Mouse (Mus musculus) heart, embryonic 14.5 days (tissue): ENCODE results near the gene Adtrp. TPM values are rescaled to one million over a fixed set of nuclear protein-coding genes. Genes with fewer than 3 reads are reported as not detected.

Experiments
- ATAC-seq: fragments of 200-750 bp; cut with Nextera tagmentation; 2 replicates; pipeline ENCODE4 v1.8.0; 2017; ENCODE audit warnings: low read depth, moderate TSS enrichment; ENCODE audit not compliant: insufficient number of reproducible peaks, insufficient read depth, low FRiP score
- H3K27ac ChIP-seq, 2 experiments: fragments of 200-500 bp in 1 of 2; fragments of 300-500 bp in 1 of 2; sonication (generic) in 1 of 2; replicated peaks in 1 of 2; 2 replicates each; pipeline ENCODE4 v1.5.1; 2012 to 2014; ENCODE audit warnings: low read depth in 2 of 2, low read length in 2 of 2, control low read depth in 1 of 2, mild to moderate bottlenecking in 1 of 2, mixed read lengths in 1 of 2; ENCODE audit not compliant: control insufficient read depth in 1 of 2, insufficient read depth in 1 of 2
- H3K27me3 ChIP-seq: fragments of 300-500 bp; sonication (generic); 2 replicates; pipeline ENCODE4 v1.6.1; 2014; ENCODE audit warnings: mild to moderate bottlenecking, low read length, control low read depth; ENCODE audit not compliant: control insufficient read depth, insufficient read depth
- H3K36me3 ChIP-seq: fragments of 300-500 bp; sonication (generic); 2 replicates; pipeline ENCODE4 v1.6.1; 2014; ENCODE audit warnings: mild to moderate bottlenecking, control low read depth, low read length, mixed read lengths; ENCODE audit not compliant: control insufficient read depth, insufficient read depth
- H3K4me1 ChIP-seq, 2 experiments: fragments of 200-500 bp in 1 of 2; fragments of 300-500 bp in 1 of 2; sonication (generic) in 1 of 2; 2 replicates each; pipeline ENCODE4 v1.6.1; 2012 to 2014; ENCODE audit warnings: low read length in 2 of 2, control low read depth in 1 of 2, mixed read lengths in 1 of 2; ENCODE audit not compliant: control insufficient read depth in 2 of 2, insufficient read depth in 2 of 2
- H3K4me2 ChIP-seq: fragments of 300-500 bp; sonication (generic); 2 replicates; pipeline ENCODE4 v1.6.1; 2014; ENCODE audit warnings: mild to moderate bottlenecking, low read length
- H3K4me3 ChIP-seq, 2 experiments: fragments of 200-500 bp in 1 of 2; fragments of 300-500 bp in 1 of 2; sonication (generic) in 1 of 2; 2 replicates each; pipeline ENCODE4 v1.5.1; 2012 to 2014; ENCODE audit warnings: low read length in 2 of 2, mild to moderate bottlenecking in 2 of 2, control low read depth in 1 of 2, low read depth in 1 of 2, moderate library complexity in 1 of 2; ENCODE audit not compliant: control insufficient read depth in 1 of 2, insufficient read depth in 1 of 2
- H3K9ac ChIP-seq: fragments of 300-500 bp; sonication (generic); 2 replicates; pipeline ENCODE4 v1.6.1; 2014; ENCODE audit warnings: mild to moderate bottlenecking, low read length
- H3K9me3 ChIP-seq: fragments of 300-500 bp; sonication (generic); 2 replicates; pipeline ENCODE4 v1.6.1; 2016; ENCODE audit warnings: low read length, control low read depth; ENCODE audit not compliant: control insufficient read depth
- WGBS: fragments of 180-500 bp; shearing (Covaris S2); extraction: QIAGEN DNeasy Blood & Tissue Kit; methylation state at CpG from one replicate; pipeline ENCODE4 v1.1.7; 2014; 5-methylcytosine and 5-hydroxymethylcytosine counted together
- polyA plus RNA-seq: library from polyadenylated mRNA; unstranded; fragments of >200 nt; fragmentation: Nextera tagmentation; extraction: Ambion mirVana; gene quantifications from 2 replicates; pipeline ENCODE4 v1.2.1, GENCODE M21; 2014

Adtrp gene
- polyA plus RNA-seq, 1 experiment from 2014 or later, result not detected

DNA sequence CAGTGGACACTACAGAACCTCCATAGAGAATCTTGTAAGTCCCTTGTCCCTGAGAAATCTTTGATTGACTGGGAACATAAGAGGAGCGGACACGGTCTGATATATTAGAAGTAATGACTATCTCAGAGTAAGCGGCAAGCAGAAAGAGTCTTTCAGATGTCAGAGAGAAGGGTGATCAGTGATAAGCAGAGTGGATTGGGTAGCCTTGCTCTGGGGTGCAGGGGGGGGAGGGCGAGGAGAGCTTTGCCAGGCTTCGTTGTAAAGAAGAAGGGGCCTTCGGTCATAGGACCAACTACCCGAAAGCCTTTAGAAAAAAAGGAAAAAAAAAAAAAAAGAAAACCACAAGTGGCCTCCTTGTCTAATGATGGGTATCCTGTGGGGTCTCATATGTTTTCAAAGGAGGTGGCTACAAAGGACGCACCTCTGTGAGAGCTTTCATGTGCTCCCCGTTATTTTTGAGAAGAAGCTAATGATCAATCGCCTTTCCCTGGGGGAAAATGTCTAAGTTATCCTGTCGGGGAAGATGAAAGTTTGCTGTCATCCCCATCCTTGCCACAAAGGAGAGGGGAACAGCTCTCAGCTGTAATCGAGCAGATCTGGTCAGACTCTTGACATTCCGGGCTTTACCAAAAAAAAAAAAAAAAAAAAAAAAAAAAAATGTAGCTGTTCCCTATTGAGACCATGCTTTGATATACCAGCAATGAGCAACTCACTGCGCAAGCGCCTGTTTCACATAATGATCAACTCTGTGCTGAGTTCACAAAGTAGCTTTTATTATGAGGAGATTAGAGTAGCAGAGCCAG lies 13.3 kb upstream of the Adtrp start:
- no peak overlapping the region for H3K4me3 ChIP-seq
- H3K36me3 ChIP-seq, result no peaks in the 10 kb centered on the region
- H3K27ac ChIP-seq, result no peak overlapping the region
- no peak for ATAC-seq
- peaks cover 0 to 2% of the 10 kb centered on the region in 2 experiments; a peak in 2 of 4 replicates for H3K4me1 ChIP-seq
- no peak overlapping the region for H3K4me2 ChIP-seq
- H3K9ac ChIP-seq, result no peak overlapping the region
- WGBS, result 80% methylated on average over 15 of the region's 15 CpGs
- no peaks in the 10 kb centered on the region for H3K27me3 ChIP-seq
- H3K9me3 ChIP-seq, result no peaks in the 10 kb centered on the region

DNA sequence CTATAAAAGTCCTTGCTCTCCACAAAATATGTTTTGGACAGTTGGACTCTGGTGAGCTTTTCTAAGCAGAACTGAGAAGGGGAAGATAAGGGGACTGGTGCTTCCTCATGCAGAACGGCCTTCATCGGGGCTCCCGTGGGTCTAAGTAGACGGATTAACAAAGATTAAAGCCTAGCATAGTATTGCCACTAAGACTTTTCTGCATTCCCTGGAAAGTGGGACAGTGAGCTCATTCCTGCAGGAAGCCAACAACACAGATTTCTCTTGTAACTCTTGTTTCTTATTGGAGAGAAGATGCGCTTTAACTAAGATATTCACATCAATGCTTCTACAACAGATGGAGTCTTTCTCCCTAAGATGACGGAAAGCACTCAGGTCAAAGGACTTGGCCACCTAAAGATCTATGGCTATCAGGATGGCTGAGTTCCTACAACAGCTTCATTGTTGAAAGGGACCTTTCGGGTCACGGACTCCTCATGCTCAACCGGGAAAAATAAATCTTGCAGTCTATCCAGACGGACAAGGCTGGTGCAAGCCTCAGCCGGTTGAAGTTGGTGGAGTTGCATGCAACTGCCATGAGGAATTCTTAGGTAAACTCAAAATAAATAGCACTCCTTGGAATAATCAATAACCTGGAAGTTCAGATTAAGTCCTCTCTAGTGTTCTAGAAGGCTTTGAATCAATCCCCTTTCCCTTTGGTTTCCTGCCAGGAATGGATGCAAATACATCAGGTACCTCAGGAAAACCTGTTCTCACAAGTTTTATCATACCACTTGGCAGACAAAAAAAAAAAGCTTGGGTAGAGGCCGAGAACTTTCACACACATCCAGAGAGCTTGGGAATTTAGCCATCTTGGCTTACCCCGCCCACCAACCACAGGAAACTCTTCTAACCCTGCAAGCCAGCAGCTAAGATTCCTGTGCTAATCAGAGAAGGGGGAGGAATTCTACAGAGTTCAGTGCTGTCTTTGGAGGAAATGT lies 8.0 kb upstream of the Adtrp start:
- Histone ChIP-seq H3K4me1 (no peaks in the 10 kb centered on the region), H3K4me2 (no peak overlapping the region), H3K36me3 (no peaks in the 10 kb centered on the region), H3K4me3 (no peak overlapping the region), H3K27ac (no peak overlapping the region), H3K9me3 (no peaks in the 10 kb centered on the region), H3K9ac (no peak overlapping the region), H3K27me3 (no peaks in the 10 kb centered on the region)
- 75% methylated on average over 13 of the region's 13 CpGs for WGBS
- ATAC-seq, result no peak

GRCm38 (mm10) chr13:41850727-41851378 lies 3.4 kb upstream of the Adtrp start:
- H3K4me2 ChIP-seq, result no peak overlapping the region

DNA sequence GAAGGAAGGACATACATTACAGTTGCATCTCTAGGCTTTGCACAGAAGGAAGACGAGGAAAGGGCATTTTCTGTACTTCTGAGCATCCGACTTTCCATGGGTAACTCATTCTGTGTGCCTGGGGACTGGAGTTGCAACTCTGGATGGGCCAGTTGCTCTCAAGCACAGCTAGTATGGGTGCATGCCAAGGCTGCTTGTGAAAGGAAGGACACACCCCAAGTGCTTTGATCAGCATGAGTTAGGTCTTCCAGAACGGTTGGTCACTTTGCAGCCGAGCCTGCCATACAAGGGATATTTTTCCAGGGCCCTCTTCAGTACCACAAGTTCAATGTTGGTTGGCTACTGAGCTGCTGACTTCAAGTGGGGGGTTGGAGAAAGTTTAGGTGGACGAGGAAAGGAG lies 968 bp downstream of the Adtrp start:
- H3K27ac ChIP-seq, result no peak overlapping the region
- H3K4me3 ChIP-seq, result no peak overlapping the region
- H3K4me2 ChIP-seq, result no peak overlapping the region
- H3K9me3 ChIP-seq, result no peaks in the 10 kb centered on the region
- H3K9ac ChIP-seq, result no peak overlapping the region
- H3K4me1 ChIP-seq, result peaks cover 0 to 5% of the 10 kb centered on the region in 2 experiments; a peak in 2 of 4 replicates
- no peaks in the 10 kb centered on the region for H3K27me3 ChIP-seq
- no peaks in the 10 kb centered on the region for H3K36me3 ChIP-seq
- WGBS, result 81% methylated on average over 5 of the region's 5 CpGs
- ATAC-seq, result no peak

More at GRCm38 (mm10) chr13:41850727-41851378, 3.4 kb upstream of the Adtrp start:
- Histone ChIP-seq H3K27ac (no peak overlapping the region), H3K27me3 (no peaks in the 10 kb centered on the region), H3K4me1 (peaks cover 0 to 5% of the 10 kb centered on the region in 2 experiments; a peak in 2 of 4 replicates), H3K9me3 (no peaks in the 10 kb centered on the region), H3K4me3 (no peak overlapping the region), H3K9ac (no peak overlapping the region), H3K36me3 (no peaks in the 10 kb centered on the region)
- WGBS, result 66% methylated on average over 3 of the region's 3 CpGs
- ATAC-seq, result no peak

DNA sequence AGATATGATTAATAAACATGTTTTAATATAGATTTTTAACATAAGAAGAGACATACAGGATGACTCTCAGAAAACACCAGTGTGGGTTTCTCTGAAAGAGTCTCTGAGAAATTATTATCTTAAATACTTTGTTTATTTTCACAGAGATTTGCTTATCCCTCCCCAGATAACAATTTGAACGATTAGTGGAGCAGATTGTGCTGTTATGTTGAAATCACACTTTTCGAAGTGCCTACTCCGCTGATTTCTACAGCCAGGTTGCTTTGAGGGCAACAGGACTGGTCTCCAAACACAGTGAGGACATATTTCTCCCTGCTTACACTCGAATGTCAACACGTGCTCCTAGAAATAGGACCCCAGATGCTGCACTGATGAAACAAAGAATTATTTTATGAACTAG lies 2.5 kb downstream of the Adtrp start:
- Histone ChIP-seq H3K9me3 (no peaks in the 10 kb centered on the region), H3K27me3 (no peaks in the 10 kb centered on the region), H3K4me1 (peaks cover 0 to 5% of the 10 kb centered on the region in 2 experiments; a peak in 2 of 4 replicates), H3K4me2 (no peak overlapping the region), H3K36me3 (no peaks in the 10 kb centered on the region), H3K4me3 (no peak overlapping the region), H3K27ac (no peak overlapping the region), H3K9ac (no peak overlapping the region)
- 69% methylated on average over 5 of the region's 5 CpGs for WGBS
- ATAC-seq, result no peak

DNA sequence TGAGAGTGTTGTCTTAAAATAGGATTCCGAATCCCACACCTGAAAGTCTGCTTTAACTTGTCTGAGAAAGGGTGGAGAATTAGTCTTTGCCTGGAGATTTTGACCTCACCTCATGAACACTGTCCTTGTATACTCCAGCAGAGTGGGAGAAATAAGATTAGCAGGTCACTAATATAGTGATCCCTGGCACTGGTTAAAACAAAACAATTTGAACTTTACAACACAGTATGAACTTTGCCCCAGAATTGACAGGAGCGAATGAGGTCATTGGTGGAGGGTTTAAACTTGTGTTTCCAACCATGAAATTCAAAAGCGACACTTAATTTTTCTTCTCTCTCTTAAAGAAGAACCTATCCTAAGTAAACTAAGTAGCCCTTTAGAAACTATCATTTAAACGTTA lies 3.4 kb downstream of the Adtrp start:
- H3K27me3 ChIP-seq, result no peaks in the 10 kb centered on the region
- H3K27ac ChIP-seq, result no peak overlapping the region
- H3K4me2 ChIP-seq, result no peak overlapping the region
- 84% methylated on average over 4 of the region's 4 CpGs for WGBS
- H3K4me1 ChIP-seq, result peaks cover 0 to 5% of the 10 kb centered on the region in 2 experiments; a peak in 2 of 4 replicates
- ATAC-seq, result no peak
- no peak overlapping the region for H3K9ac ChIP-seq
- no peaks in the 10 kb centered on the region for H3K36me3 ChIP-seq
- H3K9me3 ChIP-seq, result no peaks in the 10 kb centered on the region
- H3K4me3 ChIP-seq, result no peak overlapping the region

- no peaks in the 10 kb centered on the region for H3K9me3 ChIP-seq
- WGBS, result 91% methylated on average over 8 of the region's 8 CpGs
- no peaks in the 10 kb centered on the region for H3K36me3 ChIP-seq
- ATAC-seq, result no peak
- 0 out of 4 replicates have a peak, but pooled peaks cover 0 to 2% of the 10 kb centered on the region in 2 experiments for H3K4me1 ChIP-seq
- H3K27me3 ChIP-seq, result no peaks in the 10 kb centered on the region
- H3K4me2 ChIP-seq, result no peak overlapping the region
- no peak overlapping the region for H3K27ac ChIP-seq
- H3K4me3 ChIP-seq, result no peak overlapping the region
- H3K9ac ChIP-seq, result no peak overlapping the region
Measured at GRCm38 (mm10) chr13:41833614-41834139, 13.8 kb downstream of the Adtrp start.
